Mouse (Mus musculus): Measurements from ENCODE around the gene Bcar3. TPM values are rescaled to one million over a fixed set of nuclear protein-coding genes. Genes with fewer than 3 reads are reported as not detected.

The Bcar3 gene
- total and polyA plus RNA-seq, 3 experiments, result not detected

DNA sequence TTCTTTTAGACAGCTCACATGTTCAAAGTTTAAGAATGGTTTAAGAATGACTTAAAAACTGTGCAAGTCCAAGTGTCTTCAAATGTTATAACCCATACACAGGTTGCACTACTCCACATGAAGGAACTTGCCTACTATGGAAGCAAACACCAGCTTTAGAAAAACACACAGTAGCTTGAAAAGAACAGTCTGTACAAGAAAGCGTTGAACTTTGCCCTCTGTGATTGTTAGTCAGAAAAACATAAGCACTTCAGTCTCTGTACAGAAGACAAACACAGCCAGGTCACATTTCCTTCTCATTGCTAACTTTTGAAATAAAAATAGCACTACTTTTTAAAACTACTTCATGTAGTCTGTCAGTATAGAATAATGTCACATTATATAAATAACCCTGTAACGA, 244.9 kb downstream of the Bcar3 start:
- Histone ChIP-seq H3K4me1 (ENCODE audit: control insufficient read depth in 1 of 2, insufficient read depth in 2 of 2, low read length in 2 of 2) (no peaks in the 10 kb centered on the region), H3K9me3 (replicated peaks; ENCODE audit: insufficient read depth, low read length) (no peaks in the 10 kb centered on the region), H3K36me3 (ENCODE audit: control insufficient read depth in 1 of 2, insufficient read depth in 2 of 2, low read length in 2 of 2) (no peaks in the 10 kb centered on the region), H3K79me2 (ENCODE audit: control insufficient read depth, insufficient read depth, low read length, poor library complexity) (no peaks in the 10 kb centered on the region), H3K27ac (ENCODE audit: control insufficient read depth, low read depth, low read length) (no peak overlapping the region), H3K27me3 (ENCODE audit: control insufficient read depth in 1 of 2, insufficient read depth in 2 of 2, low read length in 2 of 2) (no peaks in the 10 kb centered on the region), H3K9ac (ENCODE audit: control insufficient read depth, low read depth, low read length, poor library complexity, severe bottlenecking) (no peak overlapping the region), H3K4me3 (ENCODE audit: control insufficient read depth in 1 of 2, insufficient read depth in 1 of 2, low read depth in 2 of 2, low read length in 2 of 2) (no peak overlapping the region)
- no peak for DNase-seq (ENCODE audit: low read depth, low spot score)
- TF ChIP-seq E2F4 (IDR thresholded peaks at IDR 0.05; ENCODE audit: borderline replicate concordance, low read depth, low read length) (no peak), TBP (IDR thresholded peaks at IDR 0.05; ENCODE audit: low read depth, low read length) (no peak), TCF12 (IDR thresholded peaks at IDR 0.05; ENCODE audit: low read depth, low read length) (no peak), MEF2A (IDR thresholded peaks at IDR 0.05; ENCODE audit: extremely low read depth, insufficient replicate concordance, low read depth, low read length, poor library complexity, severe bottlenecking) (no peak), ETS1 (IDR thresholded peaks at IDR 0.05; ENCODE audit: low read depth, low read length) (no peak), BHLHE40 (IDR thresholded peaks at IDR 0.05; ENCODE audit: borderline replicate concordance, low read depth, low read length) (no peak), EP300 (IDR thresholded peaks at IDR 0.05; ENCODE audit: low read depth in 1 of 2, low read length in 2 of 2) (no peak), POLR2AphosphoS5 (IDR thresholded peaks at IDR 0.05; ENCODE audit: borderline replicate concordance, low read depth, low read length) (no peak), KAT2A (conservative IDR thresholded peaks at IDR 0.05; ENCODE audit: low read depth, low read length) (no peak), MXI1 (IDR thresholded peaks at IDR 0.05; ENCODE audit: low read depth, low read length) (no peak), MYB (IDR thresholded peaks at IDR 0.05; ENCODE audit: low read depth, low read length) (no peak), CHD2 (IDR thresholded peaks at IDR 0.05; ENCODE audit: low read length) (no peak), JUND (IDR thresholded peaks at IDR 0.05; ENCODE audit: low read depth, low read length) (no peak), GABPA (IDR thresholded peaks at IDR 0.05; ENCODE audit: low read depth, low read length) (no peak), ZMIZ1 (IDR thresholded peaks at IDR 0.05; ENCODE audit: low read depth, low read length) (no peak), CTCF (IDR thresholded peaks at IDR 0.05 in 2 of 3, conservative IDR thresholded peaks at IDR 0.05 in 1 of 3; ENCODE audit: control insufficient read depth in 1 of 3, insufficient read depth in 1 of 3, low read depth in 2 of 3, low read length in 3 of 3, poor library complexity in 1 of 3, severe bottlenecking in 1 of 3) (no peak), MYC (IDR thresholded peaks at IDR 0.05; ENCODE audit: low read depth, low read length) (no peak)

DNA sequence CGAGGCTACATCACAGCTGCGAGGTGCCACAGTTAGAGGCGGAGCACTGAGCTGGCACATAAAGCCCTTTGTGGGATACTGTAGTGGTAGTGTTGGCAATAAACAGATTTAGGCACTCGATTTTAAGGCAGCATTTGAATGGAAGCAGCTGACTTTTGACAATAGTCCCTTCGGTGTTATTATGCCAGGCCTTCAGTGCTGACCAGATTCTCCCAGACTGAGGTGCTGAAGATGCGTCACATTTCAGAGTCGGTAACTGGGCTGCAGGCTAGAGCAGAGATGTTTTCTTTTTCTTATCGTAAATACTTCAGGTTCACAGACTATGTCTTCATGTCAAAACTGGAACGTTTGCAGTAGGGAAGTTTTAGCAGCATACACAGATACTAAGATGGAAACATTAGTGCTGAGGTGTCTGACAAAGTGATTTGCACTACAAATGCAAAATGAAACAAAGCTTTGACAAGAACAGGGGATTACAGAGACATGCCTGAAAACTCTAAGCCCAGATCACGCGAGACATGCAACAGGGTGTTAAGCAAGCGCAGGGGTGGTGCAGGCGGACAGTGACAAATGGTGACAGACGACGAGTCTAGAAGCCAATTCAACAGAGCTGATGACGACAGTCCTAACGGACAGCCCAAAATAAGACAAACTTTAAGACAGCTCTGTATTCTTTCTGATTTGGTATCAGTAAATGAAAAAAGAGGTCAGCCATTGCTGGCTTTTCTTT, 246.2 kb downstream of the Bcar3 start:
- H3K9ac ChIP-seq (ENCODE audit: control insufficient read depth, low read depth, low read length, poor library complexity, severe bottlenecking), result no peak overlapping the region
- H3K27ac ChIP-seq (ENCODE audit: control insufficient read depth, low read depth, low read length), result no peak overlapping the region
- TF ChIP-seq MEF2A (IDR thresholded peaks at IDR 0.05; ENCODE audit: extremely low read depth, insufficient replicate concordance, low read depth, low read length, poor library complexity, severe bottlenecking) (no peak), RCOR1 (IDR thresholded peaks at IDR 0.05; ENCODE audit: low read depth, low read length) (no peak), SMC3 (IDR thresholded peaks at IDR 0.05; ENCODE audit: low read depth, low read length) (no peak), ZKSCAN1 (IDR thresholded peaks at IDR 0.05; ENCODE audit: low read depth, low read length) (no peak)
- no peaks in the 10 kb centered on the region for H3K9me3 ChIP-seq (replicated peaks; ENCODE audit: insufficient read depth, low read length)
- H3K27me3 ChIP-seq (ENCODE audit: control insufficient read depth in 1 of 2, insufficient read depth in 2 of 2, low read length in 2 of 2), result no peaks in the 10 kb centered on the region
- no peak for DNase-seq (ENCODE audit: low read depth, low spot score)
- no peaks in the 10 kb centered on the region for H3K36me3 ChIP-seq (ENCODE audit: control insufficient read depth in 1 of 2, insufficient read depth in 2 of 2, low read length in 2 of 2)
- no peaks in the 10 kb centered on the region for H3K79me2 ChIP-seq (ENCODE audit: control insufficient read depth, insufficient read depth, low read length, poor library complexity)
- H3K4me3 ChIP-seq (ENCODE audit: control insufficient read depth in 1 of 2, insufficient read depth in 1 of 2, low read depth in 2 of 2, low read length in 2 of 2), result no peak overlapping the region
- H3K4me1 ChIP-seq (ENCODE audit: control insufficient read depth in 1 of 2, insufficient read depth in 2 of 2, low read length in 2 of 2), result no peaks in the 10 kb centered on the region

All from MEL (cell line).